Mouse (Mus musculus): ENCODE data around the gene Spns3. TPM values are rescaled to one million over a fixed set of nuclear protein-coding genes. Genes with fewer than 3 reads are reported as not detected.
A peak's percentile ranks its signal among the peaks of the same experiment; 100 is the strongest.

Gene Spns3
- polyA plus RNA-seq, 1 experiment from 2014 or later, result 0.15 TPM

- WGBS, result 14% methylated on average over 4 of the region's 4 CpGs
- Histone ChIP-seq H3K27ac (no peak overlapping the region), H3K4me3 (no peak overlapping the region), H3K36me3 (no peaks in the 10 kb centered on the region), H3K4me1 (peaks cover 23% of the 10 kb centered on the region), H3K9me3 (replicated peaks) (no peaks in the 10 kb centered on the region), H3K27me3 (ENCODE audit: low read depth, poor library complexity, severe bottlenecking) (peaks cover 9% of the 10 kb centered on the region; the same call in 1 of the 2 replicates)
- DNase-seq (ENCODE audit: low spot score), result no peak
These were observed 52.9 kb downstream of the Spns3 start for GRCm38 (mm10) chr11:72497367-72497766.

GRCm38 (mm10) chr11:72496775-72497174 lies 53.5 kb downstream of the Spns3 start:
- Histone ChIP-seq H3K27me3 (ENCODE audit: low read depth, poor library complexity, severe bottlenecking) (peaks cover 4% of the 10 kb centered on the region; the same call in 1 of the 2 replicates), H3K36me3 (no peaks in the 10 kb centered on the region), H3K4me3 (no peak overlapping the region), H3K4me1 (peaks cover 17% of the 10 kb centered on the region), H3K9me3 (replicated peaks) (no peaks in the 10 kb centered on the region), H3K27ac (no peak overlapping the region)
- no peak for DNase-seq (ENCODE audit: low spot score)
- 39% methylated on average over 1 of the region's 1 CpGs for WGBS

- DNase-seq (ENCODE audit: low spot score), result no peak
- Histone ChIP-seq H3K9me3 (replicated peaks) (no peaks in the 10 kb centered on the region), H3K27ac (no peak overlapping the region), H3K27me3 (ENCODE audit: low read depth, poor library complexity, severe bottlenecking) (no peaks in the 10 kb centered on the region; the same call in 1 of the 2 replicates), H3K36me3 (no peaks in the 10 kb centered on the region), H3K4me3 (no peak overlapping the region), H3K4me1 (peaks cover 10% of the 10 kb centered on the region; the same call in 1 of the 2 replicates)
- WGBS, result 59% methylated on average over 3 of the region's 3 CpGs
These were observed 54.2 kb downstream of the Spns3 start for GRCm38 (mm10) chr11:72496066-72496465.

- Histone ChIP-seq H3K9me3 (replicated peaks) (no peaks in the 10 kb centered on the region), H3K4me3 (no peak overlapping the region), H3K27ac (no peak overlapping the region), H3K4me1 (peaks cover 16% of the 10 kb centered on the region), H3K36me3 (no peaks in the 10 kb centered on the region), H3K27me3 (ENCODE audit: low read depth, poor library complexity, severe bottlenecking) (peaks cover 15% of the 10 kb centered on the region)
- 56% methylated on average over 8 of the region's 8 CpGs for WGBS
- peak; percentile 67 for DNase-seq (ENCODE audit: low spot score)
These were observed 56.0 kb downstream of the Spns3 start for GRCm38 (mm10) chr11:72494046-72494988.

GRCm38 (mm10) chr11:72491130-72491960 lies 59.0 kb downstream of the Spns3 start:
- Histone ChIP-seq H3K27ac (no peak overlapping the region), H3K36me3 (no peaks in the 10 kb centered on the region), H3K4me1 (peaks cover 21% of the 10 kb centered on the region), H3K9me3 (replicated peaks) (no peaks in the 10 kb centered on the region), H3K4me3 (no peak overlapping the region), H3K27me3 (ENCODE audit: low read depth, poor library complexity, severe bottlenecking) (peaks cover 45% of the 10 kb centered on the region)
- 77% methylated on average over 15 of the region's 15 CpGs for WGBS
- DNase-seq (ENCODE audit: low spot score), result no peak

DNA sequence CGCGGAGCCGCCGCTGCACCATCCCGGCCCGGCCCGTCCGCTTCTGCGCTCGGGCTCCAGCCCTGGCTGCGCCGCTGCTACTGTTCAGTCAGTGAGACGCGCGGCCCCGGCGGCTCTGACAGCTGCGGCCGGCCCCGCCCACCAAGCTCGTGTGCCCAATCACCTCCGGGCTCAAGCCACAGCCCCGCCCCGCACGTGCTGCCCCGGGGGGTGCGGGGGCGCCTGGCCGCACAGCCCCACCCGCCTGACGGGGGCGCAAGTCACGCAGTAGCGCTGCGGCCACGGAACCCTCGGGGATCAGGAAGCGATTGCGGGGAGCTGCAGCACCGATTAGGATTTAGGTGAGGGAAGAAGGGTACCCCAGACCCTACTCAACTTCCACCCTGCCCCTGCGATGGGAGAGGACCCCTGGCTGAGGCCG lies 60.4 kb downstream of the Spns3 start, which contains the start of gene Spns2:
Gene Spns2, minus strand, starts transcription at position 24 of the 421 bp plus-strand sequence.
- Histone ChIP-seq H3K4me1 (peaks cover 26% of the 10 kb centered on the region), H3K27me3 (ENCODE audit: low read depth, poor library complexity, severe bottlenecking) (peaks cover 53% of the 10 kb centered on the region), H3K27ac (peak within 1 kb of the TSS; percentile 63), H3K4me3 (peak within 1 kb of the TSS; percentile 67), H3K36me3 (no peaks in the 10 kb centered on the region), H3K9me3 (replicated peaks) (no peaks in the 10 kb centered on the region)
- DNase-seq (ENCODE audit: low spot score), result peak; percentile 88
- under 1% methylated on average over 42 of the region's 42 CpGs for WGBS

GRCm38 (mm10) chr11:72489397-72489796 lies 60.9 kb downstream of the Spns3 start:
- Histone ChIP-seq H3K27ac (peak overlapping the region; percentile 63; the same call in 1 of the 2 replicates), H3K27me3 (ENCODE audit: low read depth, poor library complexity, severe bottlenecking) (peaks cover 53% of the 10 kb centered on the region), H3K36me3 (no peaks in the 10 kb centered on the region), H3K4me1 (peaks cover 31% of the 10 kb centered on the region), H3K9me3 (replicated peaks) (no peaks in the 10 kb centered on the region), H3K4me3 (peak overlapping the region; percentile 67)
- WGBS, result 3% methylated on average over 41 of the region's 42 CpGs
- no peak for DNase-seq (ENCODE audit: low spot score)

GRCm38 (mm10) chr11:72488753-72489271 lies 61.5 kb downstream of the Spns3 start:
- Histone ChIP-seq H3K4me3 (peak overlapping the region; percentile 67), H3K27ac (peak overlapping the region; percentile 63), H3K36me3 (no peaks in the 10 kb centered on the region), H3K27me3 (ENCODE audit: low read depth, poor library complexity, severe bottlenecking) (peaks cover 53% of the 10 kb centered on the region), H3K4me1 (peaks cover 31% of the 10 kb centered on the region), H3K9me3 (replicated peaks) (no peaks in the 10 kb centered on the region)
- DNase-seq (ENCODE audit: low spot score), result peak; percentile 49
- under 1% methylated on average over 36 of the region's 38 CpGs for WGBS

GRCm38 (mm10) chr11:72487739-72488138 lies 62.6 kb downstream of the Spns3 start:
- WGBS, result 88% methylated on average over 2 of the region's 2 CpGs
- no peaks in the 10 kb centered on the region for H3K36me3 ChIP-seq
- H3K27ac ChIP-seq, result no peak overlapping the region
- peak overlapping the region; percentile 6; the same call in 1 of the 2 replicates for H3K4me3 ChIP-seq
- H3K27me3 ChIP-seq (ENCODE audit: low read depth, poor library complexity, severe bottlenecking), result peaks cover 53% of the 10 kb centered on the region
- peaks cover 31% of the 10 kb centered on the region for H3K4me1 ChIP-seq
- DNase-seq (ENCODE audit: low spot score), result no peak
- H3K9me3 ChIP-seq (replicated peaks), result no peaks in the 10 kb centered on the region

DNA sequence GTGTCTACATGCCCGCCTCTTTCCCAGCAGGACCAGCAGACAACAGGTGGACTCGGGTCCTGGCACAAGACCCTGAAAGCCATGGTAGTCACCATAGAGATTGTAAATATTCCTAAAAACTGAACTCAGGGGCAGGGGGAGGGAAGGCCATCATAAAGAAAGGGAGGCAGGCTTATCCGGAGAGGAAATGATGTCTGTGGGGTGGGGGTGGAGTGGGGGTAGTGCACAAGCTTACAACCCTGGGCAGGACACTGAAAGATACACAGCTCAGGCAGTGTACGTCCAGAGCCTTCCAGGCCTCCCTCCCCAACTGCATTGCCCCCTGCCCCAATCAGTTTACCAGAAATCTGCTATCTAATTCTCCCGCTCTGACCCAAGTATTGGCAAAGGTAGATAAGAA lies 63.1 kb downstream of the Spns3 start:
- WGBS, result 65% methylated on average over 5 of the region's 5 CpGs
- peaks cover 31% of the 10 kb centered on the region for H3K4me1 ChIP-seq
- no peaks in the 10 kb centered on the region for H3K9me3 ChIP-seq (replicated peaks)
- DNase-seq (ENCODE audit: low spot score), result no peak
- peaks cover 53% of the 10 kb centered on the region for H3K27me3 ChIP-seq (ENCODE audit: low read depth, poor library complexity, severe bottlenecking)
- H3K36me3 ChIP-seq, result no peaks in the 10 kb centered on the region
- no peak overlapping the region for H3K27ac ChIP-seq
- H3K4me3 ChIP-seq, result peak overlapping the region; percentile 6; the same call in 1 of the 2 replicates

DNA sequence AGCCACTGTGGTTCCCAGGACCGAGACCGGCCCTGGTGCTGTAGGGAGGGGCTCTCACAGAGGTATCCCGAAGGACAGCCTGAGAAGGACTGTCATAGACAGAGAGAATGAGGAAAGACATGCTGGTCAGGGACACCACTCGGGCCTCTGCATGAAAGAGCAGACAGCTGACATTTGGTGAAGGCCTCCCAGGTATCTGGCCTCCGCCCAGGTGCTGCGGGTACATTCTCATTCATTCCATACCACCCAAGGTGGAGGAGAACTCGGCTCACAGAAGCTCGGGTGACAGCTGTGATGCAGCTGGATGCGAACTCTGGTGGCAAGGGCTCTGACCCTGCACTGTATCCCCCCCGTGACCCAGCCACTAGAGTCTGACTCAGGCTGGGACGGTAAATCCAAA lies 64.3 kb downstream of the Spns3 start:
- peaks cover 53% of the 10 kb centered on the region for H3K27me3 ChIP-seq (ENCODE audit: low read depth, poor library complexity, severe bottlenecking)

GRCm38 (mm10) chr11:72485157-72485556 lies 65.1 kb downstream of the Spns3 start:
- peaks cover 47% of the 10 kb centered on the region for H3K27me3 ChIP-seq (ENCODE audit: low read depth, poor library complexity, severe bottlenecking)
- H3K9me3 ChIP-seq (replicated peaks), result no peaks in the 10 kb centered on the region
- no peaks in the 10 kb centered on the region for H3K36me3 ChIP-seq
- 67% methylated on average over 5 of the region's 5 CpGs for WGBS
- peaks cover 31% of the 10 kb centered on the region for H3K4me1 ChIP-seq
- no peak for DNase-seq (ENCODE audit: low spot score)
- no peak overlapping the region for H3K4me3 ChIP-seq
- H3K27ac ChIP-seq, result no peak overlapping the region

More for the DNA sequence above, 64.3 kb downstream of the Spns3 start:
- DNase-seq (ENCODE audit: low spot score), result no peak
- H3K36me3 ChIP-seq, result no peaks in the 10 kb centered on the region
- no peaks in the 10 kb centered on the region for H3K9me3 ChIP-seq (replicated peaks)
- H3K4me3 ChIP-seq, result no peak overlapping the region
- H3K4me1 ChIP-seq, result peaks cover 31% of the 10 kb centered on the region
- WGBS, result 74% methylated on average over 11 of the region's 11 CpGs
- no peak overlapping the region for H3K27ac ChIP-seq

All from limb, embryonic 10.5 days (tissue).